Mouse (Mus musculus) large intestine, adult 2 months (tissue): ENCODE results near the gene Polrmt. TPM values are rescaled to one million over a fixed set of nuclear protein-coding genes. Genes with fewer than 3 reads are reported as not detected.
"Not testable (repeated sequence)": the region's sequence is repeated elsewhere in the genome, so short reads cannot be mapped to it uniquely, and the experiment has no call there.

ENCODE experiments used
- DNase-seq: peaks from one replicate; pipeline ENCODE4 v3.0.0-alpha.2; 2012; ENCODE audit warnings: low read depth, low spot score
- WGBS: fragments of 180-500 bp; shearing (Covaris S2); methylation state at CpG from one replicate; pipeline ENCODE4 v1.1.7; 2018; 5-methylcytosine and 5-hydroxymethylcytosine counted together
- polyA plus RNA-seq: library from polyadenylated mRNA; depleted of rRNA; stranded (reverse); fragments of >200 nt; gene quantifications from 2 replicates; pipeline ENCODE4 v1.2.3, GENCODE M21; 2012

Polrmt gene
- polyA plus RNA-seq, 1 experiment, result 57.5 TPM

DNA sequence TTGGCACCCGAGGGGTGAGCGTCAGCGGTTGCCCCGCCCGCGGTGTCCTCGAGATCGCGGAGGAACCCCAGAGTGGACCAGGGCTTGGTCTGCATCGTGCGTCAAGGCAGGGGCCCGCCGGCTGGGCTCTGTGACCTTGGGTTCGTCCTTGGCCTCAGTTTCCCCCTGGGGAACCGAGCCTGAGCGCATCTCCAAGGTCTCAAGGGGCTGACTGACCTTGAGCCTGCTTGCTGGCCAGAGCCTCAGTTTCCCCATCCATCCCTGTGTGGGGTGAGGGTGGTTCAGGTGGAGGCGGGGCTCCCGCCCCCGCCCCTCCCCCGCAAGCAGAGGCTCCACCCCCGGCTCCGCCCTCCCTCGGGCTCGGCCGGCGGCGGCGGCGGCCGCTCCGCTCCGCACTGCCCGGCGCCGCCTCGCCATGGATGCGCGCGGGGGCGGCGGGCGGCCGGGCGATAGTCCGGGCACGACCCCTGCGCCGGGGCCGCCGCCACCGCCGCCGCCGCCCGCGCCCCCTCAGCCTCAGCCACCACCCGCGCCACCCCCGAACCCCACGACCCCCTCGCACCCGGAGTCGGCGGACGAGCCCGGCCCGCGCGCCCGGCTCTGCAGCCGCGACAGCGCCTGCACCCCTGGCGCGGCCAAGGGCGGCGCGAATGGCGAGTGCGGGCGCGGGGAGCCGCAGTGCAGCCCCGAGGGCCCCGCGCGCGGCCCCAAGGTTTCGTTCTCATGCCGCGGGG lies 30.0 kb downstream of the Polrmt start, which contains the start of gene Hcn2:
Hcn2 (plus strand) TSS at position 381 of the 734 bp plus-strand sequence.
- 1% methylated on average over 80 of the region's 91 CpGs for WGBS
- no peak for DNase-seq

DNA sequence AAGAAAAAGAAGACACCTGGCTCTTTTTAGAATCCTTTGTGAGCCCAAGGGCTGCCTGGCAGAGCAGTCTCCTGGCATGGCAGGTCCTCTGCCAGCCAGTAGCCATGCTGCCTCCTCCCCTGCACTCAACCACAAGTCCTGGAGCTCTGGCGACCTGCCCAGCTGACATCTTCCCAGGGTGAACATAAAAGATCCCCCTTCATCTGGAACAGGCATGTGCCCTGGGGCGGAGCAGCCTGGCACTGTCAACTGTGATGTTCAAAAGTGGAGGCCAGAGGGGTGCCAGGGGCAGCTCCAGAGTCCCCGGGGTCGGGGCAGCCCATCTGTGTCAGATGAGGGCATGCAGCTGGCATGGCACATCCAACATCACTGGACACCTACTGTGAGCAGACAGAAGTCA lies 31.4 kb downstream of the Polrmt start:
- no peak for DNase-seq
- 56% methylated on average over 4 of the region's 4 CpGs for whole genome bisulfite sequencing

DNA sequence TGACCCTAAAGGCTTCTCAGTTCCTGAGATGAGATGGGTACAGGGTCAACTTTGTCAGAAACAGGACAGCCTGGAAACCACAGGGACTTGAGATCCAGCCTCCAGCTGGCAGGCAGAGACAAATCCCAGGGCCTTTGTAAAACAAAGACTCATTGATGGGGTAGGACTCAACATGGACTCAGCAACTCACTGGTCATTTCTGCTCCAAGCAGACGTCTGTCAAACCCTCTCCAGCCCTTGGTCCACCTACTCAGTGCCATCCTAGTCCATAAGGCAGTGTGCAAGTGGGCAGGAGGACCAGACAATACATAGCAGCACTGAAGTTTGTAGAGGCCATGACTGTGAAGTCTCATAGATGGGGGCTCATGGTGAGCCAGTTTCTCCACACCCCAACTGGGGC lies 33.2 kb downstream of the Polrmt start:
- DNase-seq, result no peak
- 26% methylated on average over 1 of the region's 1 CpGs for WGBS

DNA sequence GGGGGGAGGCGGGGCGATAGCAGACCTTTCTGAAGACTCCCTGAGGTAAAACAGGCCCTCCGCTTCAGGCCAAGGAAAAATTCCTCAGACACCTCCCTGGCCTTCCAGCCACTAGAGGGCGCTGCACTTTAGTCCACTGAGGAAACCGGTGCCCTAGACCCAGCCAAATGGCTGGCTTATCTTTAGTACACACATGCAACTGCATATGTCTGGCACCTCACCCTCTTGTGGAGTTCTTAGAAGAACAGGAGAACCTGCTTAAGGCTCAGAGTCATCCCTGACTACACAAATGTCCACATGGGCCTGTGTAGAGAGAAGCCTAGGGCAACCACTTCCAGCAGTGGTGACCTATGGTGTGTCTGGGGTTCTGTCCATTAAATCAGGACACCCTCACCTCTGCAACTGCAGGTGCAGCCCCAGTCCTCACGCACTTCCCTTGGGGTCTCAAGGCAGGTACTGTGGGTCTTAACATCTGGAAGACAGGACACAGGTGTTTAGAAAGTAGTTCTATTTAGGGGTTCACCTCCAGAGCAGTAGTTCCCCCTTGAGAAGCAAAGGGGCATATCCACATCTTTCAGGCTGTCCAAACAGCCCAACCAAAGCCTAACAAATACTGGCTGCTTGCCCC lies 33.8 kb downstream of the Polrmt start:
- WGBS, result 12% methylated on average over 6 of the region's 6 CpGs
- no peak for DNase-seq

DNA sequence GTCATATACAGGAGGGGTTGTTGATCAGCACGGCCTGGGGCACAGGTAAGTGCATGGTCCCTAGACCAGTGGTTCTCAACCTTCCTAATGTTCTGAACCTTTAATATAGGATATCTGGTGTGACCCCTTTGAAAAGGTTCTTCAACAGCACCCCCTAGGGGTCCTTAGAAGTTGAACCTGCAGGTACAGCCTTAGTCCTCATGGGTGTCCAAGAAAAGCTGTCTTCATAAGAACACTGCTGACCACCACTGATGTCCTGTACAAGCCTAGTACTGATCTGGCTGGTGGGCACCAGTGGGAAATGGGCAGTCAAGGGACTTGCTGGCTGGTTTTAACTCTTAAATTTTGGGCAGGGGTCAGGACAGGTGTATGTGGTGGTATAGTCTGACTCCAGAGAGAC lies 34.4 kb downstream of the Polrmt start:
- DNase-seq, result no peak
- 69% methylated on average over 1 of the region's 1 CpGs for WGBS

DNA sequence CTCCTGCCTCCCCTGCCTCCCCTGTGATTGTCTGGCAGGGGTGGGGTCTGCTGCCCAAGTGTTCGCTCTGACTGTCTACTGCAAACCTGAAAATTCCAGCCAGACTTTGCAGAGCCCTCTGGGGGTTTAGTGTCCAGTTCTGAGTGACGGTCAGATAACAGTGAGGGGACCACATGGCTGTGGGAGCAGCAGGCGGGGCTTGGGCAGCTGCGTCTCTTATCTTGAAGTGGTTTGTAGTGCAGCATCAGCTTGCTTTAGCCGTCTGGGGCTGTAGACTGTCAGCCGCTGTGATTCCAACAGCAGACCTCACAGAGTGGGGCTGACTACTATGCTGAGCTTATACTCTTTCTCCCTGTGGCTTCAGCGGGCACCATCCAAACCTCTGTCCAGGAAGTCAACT lies 37.1 kb downstream of the Polrmt start:
- DNase-seq, result no peak
- 75% methylated on average over 7 of the region's 7 CpGs for WGBS

DNA sequence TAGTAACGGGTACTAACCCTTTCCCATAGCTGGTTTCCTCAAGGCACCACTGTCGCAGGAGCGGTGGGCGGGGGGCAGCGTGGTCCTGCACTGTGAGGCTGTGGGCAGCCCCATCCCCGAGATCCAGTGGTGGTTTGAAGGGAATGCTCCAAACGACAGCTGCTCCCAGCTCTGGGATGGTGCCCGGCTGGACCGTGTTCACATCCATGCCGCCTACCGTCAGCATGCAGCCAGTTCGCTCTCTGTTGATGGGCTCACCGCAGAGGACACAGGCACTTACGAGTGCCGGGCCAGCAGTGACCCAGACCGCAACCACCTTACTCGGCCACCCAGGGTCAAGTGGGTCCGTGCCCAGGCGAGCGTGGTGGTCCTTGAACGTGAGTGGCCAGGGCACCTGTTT lies 37.7 kb downstream of the Polrmt start:
- 83% methylated on average over 21 of the region's 21 CpGs for WGBS
- DNase-seq, result no peak

DNA sequence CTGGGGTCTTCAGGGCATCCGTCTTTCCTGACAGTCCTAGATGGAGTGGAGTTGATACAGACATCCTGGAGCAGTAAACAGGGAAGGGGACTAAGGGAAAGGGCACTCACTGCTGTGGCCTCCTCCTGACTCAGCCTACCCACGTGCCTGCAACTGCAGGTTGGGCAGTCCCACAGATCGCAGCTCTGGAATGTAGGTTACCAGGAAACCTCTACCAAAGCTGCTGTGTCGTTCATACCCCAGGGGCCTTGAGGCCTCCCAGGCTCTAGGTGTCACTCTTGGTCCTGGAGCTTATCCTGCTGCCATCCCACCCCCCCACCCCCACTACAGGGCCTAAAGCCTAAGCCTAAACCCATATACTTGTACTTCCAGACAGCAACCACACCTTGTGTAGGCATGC lies 38.6 kb downstream of the Polrmt start:
- WGBS, result 29% methylated on average over 4 of the region's 4 CpGs
- no peak for DNase-seq

DNA sequence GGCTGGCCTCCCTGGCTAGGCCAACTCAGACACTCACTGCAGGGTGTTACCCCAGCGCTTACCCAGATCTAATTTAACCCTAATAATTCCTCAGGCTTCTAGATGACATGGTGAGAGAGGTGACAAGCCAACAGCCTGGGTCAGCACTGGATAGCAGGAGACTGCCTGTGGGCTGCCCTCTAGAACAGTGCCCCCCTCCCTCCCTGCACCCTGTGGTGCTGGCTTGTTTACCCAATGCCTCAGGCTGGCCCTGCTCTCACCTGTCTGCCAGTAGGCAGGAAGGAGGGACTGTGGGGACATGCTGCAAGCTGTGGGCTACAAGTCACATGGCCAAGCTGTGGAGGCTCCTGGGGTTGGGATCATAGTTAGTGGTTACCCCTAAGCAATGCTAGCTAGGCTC lies 39.2 kb downstream of the Polrmt start:
- no peak for DNase-seq
- WGBS, result 60% methylated on average over 1 of the region's 1 CpGs

DNA sequence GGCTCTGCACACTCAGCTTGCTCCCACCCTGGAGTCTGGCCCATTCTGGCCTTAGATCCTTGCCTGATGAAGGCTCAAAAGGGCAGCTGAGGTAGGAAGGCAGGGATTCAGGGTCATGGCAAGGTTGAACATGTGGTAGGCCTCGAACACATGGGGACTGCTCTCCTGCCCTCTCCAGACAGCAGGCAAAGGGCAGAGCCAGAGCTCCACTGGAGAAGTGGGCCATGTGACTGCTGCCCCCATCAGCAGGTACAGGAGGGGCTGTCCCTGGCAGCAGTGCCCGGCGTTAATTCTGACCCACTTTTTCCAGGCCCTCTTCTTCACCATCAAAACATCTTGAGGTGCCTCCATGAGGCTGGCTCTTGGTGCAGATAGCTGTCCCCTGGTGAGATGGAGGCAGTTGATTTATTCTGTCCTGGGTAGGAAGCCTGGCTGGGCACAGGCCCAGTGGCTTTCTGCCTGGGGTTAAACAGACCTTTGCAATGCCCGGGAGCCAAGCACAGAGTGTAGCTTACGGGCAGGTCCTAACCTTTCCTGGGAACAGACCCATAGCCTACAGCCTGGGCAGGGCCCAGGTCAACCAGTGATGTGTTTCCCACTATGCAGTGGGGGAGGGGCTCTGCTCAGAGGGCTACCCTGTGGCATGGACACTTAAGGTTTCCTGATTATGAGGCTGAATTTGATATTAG lies 39.8 kb downstream of the Polrmt start:
- 39% methylated on average over 5 of the region's 5 CpGs for WGBS
- no peak for DNase-seq

DNA sequence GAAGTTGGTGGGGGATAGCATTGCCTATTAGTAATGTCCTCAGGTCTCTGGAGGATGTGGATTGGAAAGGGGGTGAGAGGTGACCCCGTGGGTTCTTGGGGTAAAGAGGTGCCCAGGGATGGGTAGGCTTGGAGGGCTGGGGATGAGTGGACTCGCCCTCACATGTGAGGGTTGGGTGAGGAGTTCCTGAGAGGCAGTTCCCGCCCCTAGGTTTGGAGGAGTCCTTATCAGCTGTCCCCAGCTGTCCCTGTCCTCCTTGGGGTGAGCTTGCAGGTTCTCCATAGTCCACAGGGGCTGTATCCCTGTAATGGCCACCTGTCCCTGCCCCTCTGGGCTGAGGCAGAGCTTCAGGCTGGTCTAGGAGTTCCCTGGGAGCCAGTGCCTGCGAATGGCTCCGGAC lies 40.4 kb downstream of the Polrmt start:
- 55% methylated on average over 5 of the region's 5 CpGs for WGBS
- DNase-seq, result no peak

DNA sequence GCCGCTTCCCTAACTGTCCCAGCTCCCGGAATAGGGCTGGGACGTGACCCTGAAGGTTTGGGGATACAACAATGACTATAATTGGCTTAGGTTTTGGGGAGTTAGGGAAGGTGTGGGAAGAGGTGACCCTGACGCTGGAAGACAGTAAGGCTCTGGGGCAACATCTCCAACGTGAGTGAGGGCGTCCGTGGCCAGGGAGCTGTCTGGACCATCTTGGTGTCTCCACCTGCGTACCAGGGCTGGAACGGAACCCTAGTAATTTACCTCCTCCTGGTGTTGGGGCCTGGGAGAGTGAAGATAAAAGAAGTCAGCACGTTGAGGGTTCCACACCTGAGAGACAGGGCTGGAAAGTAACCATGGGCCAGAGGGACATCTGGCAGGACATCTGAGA lies 41.4 kb downstream of the Polrmt start:
- no peak for DNase-seq
- WGBS, result under 1% methylated on average over 10 of the region's 10 CpGs

DNA sequence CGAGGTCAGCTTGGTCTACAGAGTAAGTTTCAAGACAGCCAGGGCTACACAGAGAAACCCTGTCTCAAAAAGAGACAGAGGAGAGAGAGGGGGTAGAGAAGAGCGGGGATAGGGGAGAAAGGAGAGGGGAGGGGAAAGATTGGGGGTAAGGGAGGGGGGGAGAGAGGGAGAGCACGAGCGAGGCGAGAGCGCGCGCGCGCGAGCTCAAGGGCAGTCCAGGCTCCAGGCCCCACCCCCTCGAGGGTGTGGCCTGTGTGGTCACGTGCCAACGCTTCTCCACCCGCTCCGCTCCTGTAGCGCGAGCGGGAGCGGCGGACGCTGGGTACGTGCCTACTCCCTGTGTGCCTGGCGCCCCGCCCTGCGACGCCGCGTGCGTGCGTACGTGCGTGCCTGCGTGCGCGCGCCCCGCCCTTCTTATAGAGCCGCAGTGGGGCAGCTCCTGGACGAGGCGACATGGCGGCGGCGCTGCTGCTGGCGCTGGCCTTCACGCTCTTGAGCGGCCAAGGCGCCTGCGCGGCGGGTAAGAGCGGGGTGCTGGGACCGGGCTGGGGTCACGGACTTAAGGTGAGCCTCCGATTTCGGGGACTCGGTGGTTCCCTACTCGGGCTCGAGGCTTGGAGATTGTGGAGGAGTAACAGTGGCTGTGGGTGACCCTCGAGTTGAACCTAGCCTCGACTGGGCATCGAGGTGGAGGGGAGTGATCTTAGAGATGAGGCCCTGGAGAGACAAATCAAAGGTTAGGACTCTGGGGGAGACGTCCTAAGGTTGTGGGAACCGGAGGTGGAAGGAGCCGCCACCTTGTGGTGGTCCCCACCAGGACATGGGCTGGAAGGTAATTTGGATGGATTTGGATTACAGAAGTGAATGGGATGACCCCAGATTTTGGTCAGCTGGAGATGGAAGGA lies 42.1 kb downstream of the Polrmt start, which contains the start of gene Bsg:
Bsg (plus strand) TSS at position 427 of the 905 bp plus-strand sequence.
- DNase-seq, result peak; percentile 95
- under 1% methylated on average over 65 of the region's 65 CpGs for WGBS

DNA sequence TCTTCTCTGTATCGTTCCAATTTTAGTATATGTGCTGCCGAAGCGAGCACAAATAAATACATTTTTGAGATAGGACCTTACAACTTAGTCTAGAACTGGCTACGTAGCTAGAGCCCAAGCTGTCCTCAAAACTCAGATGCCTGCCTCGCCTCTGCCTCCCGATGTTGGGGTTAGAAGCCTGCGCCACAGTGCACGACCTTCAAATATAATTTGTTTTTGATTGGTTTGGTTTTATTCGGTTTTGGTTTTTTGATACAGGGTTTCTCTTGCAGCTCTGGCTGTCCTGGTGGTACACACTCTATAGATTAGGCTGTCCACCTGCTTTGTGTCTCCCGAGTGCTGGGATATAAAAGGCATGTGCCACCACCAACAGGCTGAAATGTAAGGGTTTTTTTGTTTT lies 42.8 kb downstream of the Polrmt start:
- 79% methylated on average over 10 of the region's 10 CpGs for WGBS
- DNase-seq, result no peak

DNA sequence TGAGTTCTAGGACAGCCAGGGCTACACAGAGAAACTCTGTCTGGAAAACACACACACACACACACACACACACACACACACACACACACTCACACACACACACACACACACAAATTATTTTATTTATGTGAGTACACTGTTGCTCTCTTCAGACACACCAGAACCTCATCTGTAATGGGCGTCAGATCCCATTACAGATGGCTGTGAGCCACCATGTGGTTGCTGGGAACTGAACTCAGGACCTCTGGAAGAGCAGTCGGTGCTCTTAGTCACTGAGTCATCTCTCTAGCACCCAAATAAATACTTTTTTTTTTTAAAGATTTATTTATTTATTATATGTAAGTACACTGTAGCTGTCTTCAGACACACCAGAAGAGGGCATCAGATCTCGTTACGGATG lies 43.4 kb downstream of the Polrmt start:
- DNase-seq, result not testable (repeated sequence)
- WGBS, result 68% methylated on average over 4 of the region's 4 CpGs

DNA sequence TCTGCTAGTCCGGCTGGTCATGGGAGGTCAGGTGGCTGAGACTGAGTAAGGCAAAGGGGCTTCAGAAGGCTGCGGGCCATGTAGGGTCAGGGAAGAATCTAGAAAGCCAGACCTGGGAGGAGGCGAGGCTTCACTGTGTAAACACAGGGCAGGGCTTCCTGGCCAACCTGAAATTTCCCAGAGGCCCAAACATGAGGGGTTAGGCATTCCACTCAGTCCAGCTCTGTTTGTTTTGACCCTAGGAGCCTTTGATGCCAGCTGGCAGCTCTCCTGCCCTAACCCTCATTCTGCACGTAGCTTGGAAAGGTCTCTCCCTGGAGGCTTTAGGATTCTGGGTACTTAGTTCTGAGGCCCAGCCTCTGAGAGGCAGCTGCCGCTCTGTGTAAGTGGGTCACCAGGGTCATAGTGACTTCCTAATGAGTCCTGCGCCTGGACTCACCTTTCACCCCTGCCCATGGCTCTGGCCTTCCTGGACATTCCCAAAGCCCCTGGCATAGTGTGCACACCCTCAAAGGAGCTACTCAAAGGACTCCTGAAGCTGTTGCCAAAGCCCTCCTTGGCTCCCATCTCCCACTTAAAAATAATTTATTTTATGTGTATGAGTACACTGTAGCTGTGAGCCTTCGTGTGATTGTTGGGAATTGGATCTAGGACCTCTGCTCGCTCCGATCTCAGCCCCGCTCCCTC lies 44.8 kb downstream of the Polrmt start:
- no peak for DNase-seq
- 27% methylated on average over 10 of the region's 10 CpGs for WGBS

DNA sequence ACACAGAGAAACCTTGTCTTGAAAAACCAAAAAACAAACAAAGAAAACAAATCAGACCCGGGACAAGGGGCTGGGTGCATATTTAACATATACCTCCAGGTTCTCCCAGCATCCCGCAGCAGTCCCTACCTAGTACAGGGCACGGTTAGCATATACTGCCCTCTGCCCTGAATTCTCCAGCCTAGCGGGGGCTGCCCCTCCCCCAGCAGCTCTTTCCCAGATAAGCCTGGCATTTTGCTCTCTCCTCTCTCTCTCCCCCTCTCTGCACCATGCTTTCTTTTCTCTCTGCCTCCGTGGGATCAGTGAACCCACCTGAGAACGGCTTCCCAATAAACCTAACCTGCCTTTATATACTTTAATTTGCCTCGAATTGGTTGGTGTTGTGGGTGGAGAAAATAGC lies 45.7 kb downstream of the Polrmt start:
- WGBS, result 30% methylated on average over 7 of the region's 7 CpGs
- DNase-seq, result no peak

DNA sequence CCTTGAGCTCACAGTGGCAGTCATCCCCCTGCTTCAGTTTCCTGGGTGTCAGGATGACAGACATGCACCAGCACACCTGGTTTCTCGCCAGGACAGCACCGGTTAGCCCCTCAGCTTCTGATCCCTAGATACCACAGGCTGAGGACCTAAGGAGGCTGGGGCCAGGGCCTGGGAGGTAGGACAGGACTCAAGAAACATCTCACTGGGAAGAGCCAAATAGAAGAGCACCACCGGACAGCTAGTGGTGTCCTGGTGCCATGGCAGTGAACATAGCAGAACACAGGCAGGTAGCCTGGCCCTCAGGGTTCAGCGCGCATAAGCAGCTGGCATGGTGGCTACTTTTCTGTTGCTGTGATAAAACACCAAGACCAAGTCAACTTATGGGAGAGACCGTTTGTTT lies 47.9 kb downstream of the Polrmt start:
- no peak for DNase-seq
- 84% methylated on average over 6 of the region's 6 CpGs for WGBS

DNA sequence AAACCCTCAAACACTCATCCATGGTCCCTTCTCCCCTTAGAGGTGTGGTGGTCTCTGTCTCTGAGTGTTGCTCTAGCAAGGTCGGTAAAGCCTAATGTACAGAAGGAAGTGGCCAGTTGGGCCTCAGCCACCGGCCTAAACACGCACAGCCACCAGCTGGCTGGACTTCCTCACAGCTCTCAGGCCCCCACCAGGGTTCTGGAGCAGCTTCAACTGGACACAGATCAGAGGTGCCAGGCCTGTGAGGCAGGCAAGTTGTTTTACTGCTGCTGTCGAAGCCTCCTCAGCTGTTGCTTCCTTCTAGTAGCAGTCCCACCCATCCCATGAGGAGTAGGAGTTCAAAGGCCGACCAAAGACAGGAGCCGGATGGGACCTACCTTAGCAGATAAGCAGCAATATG lies 48.5 kb downstream of the Polrmt start:
- whole genome bisulfite sequencing, result 11% methylated on average over 6 of the region's 6 CpGs
- no peak for DNase-seq
